Mouse (Mus musculus) cerebellum, adult 2 months (tissue): ENCODE results near the gene Kdsr.
"Not testable (repeated sequence)": the region's sequence is repeated elsewhere in the genome, so short reads cannot be mapped to it uniquely, and the experiment has no call there.

Source experiments
- CTCF ChIP-seq: fragments of 200-500 bp; IDR thresholded peaks from 2 replicates; pipeline ENCODE4 v1.5.1; 2011; ENCODE audit warnings: low read depth, mild to moderate bottlenecking, control low read depth, low read length, moderate library complexity, borderline replicate concordance; ENCODE audit not compliant: insufficient read depth
- POLR2A ChIP-seq: fragments of 200-500 bp; IDR thresholded peaks from 2 replicates; pipeline ENCODE4 v1.6.1; 2011; ENCODE audit warnings: low read length, control low read depth, borderline replicate concordance; ENCODE audit not compliant: insufficient read depth

DNA sequence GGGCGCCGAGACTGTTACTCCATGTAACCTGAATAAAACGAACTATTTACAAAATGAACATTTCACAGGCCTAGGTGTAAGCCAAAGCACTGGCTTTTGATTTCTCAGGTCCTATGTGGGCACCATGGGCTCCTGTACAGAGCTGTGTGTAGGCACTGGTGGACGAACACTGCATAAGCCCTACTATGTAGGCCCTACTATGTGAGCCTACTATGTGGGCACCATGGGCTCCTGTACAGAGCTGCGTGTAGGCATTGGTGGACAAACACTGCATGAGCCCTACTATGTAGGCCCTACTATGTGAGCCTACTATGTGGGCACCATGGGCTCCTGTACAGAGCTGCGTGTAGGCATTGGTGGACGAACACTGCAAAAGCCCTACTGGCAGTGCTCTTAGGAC lies 41.8 kb downstream of the Kdsr start:
- not testable (repeated sequence) for TF ChIP-seq POLR2A, CTCF
